Mouse (Mus musculus) cerebellum, adult 11 months (tissue): Measurements from ENCODE around the gene Cx3cr1.
A peak's percentile ranks its signal among the peaks of the same experiment; 100 is the strongest.

Experiments used
- DNase-seq: peaks from one replicate; pipeline ENCODE4 v3.0.0; 2022

Gene Cx3cr1

DNA sequence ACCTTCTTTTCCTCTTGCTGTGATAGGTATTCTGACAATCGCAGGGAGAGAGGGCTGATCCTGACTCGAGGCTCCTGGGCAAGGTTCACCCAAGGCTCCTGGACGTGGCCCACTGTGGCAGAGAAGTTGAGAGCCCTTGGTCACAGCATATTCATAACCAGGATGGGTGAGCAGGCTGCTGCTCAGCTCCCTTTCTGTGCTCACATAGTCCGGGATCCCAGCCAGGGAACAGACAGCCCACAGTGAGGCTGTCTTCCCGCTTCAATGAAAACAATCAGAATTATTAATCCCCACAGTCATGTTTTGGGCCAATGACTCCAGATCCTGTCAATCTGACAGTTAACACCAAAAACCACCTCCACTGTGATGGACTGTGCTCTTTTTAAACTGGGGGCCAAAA, 12.3 kb upstream of the Cx3cr1 start:
- DNase-seq: no peak

DNA sequence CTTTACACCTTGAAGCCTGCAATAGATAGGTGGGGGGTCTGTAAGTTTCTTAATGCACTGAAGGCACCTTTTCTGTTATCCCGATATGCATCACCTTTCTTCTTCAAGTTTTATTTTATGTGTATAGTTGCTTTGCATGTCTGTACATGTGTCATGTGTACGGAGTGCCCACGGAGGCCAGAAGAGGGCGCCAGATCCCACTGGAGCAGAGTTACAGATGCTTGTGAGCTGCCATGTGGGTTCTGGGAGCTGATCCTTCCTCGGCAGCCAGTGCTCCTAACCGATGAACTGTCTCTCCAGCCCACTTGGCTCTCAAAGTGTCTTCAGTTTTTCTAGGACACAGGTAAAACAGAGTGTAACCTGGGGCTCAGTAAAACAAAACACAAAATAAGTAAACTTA, 11.6 kb upstream of the Cx3cr1 start:
- DNase-seq: no peak

DNA sequence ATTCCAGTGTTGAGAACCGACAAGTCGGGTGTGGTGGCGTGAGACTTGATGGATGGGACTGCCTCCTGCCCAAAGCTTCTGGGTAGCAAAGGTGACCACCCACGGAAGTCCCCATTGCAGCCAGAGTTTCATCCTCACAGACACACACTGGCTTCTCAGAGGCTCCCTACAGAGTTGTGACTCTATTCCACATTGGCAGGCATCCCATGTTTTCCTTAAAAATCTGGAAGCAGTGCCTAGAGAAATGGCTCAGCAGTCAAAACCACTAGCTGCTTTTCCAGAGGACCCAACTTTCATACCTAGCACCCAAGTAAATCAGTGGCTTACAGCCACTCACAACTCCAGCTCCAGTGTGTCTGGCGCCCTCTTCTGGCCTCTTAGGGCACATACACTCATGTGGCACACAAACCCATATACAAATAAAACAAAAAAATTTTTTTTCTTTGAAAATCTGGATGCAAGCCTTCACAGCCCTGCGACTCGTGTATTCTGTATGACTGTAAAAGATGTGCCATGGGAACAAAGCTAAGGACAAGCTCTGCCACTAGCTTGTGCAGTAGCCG, 10.9 kb upstream of the Cx3cr1 start:
- DNase-seq: no peak

DNA sequence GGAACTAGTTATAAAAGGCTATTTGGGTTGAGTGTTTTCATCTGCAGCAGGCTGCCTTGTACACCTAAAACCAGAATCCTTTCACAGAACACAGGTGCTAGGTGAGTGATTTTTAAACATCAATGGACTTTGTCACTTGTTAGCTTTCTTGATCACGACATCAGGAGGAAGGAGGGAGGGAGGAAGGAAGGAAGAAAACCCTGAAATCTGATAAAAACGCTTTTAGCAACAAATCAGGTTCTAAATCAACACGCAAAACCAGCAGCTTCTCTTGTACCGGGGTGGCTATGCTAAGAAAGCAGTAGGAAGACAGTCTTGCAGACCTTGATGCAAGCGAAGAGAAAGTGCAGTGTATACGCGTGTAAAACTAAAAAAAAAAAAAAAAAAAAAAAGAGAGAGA, 10.2 kb upstream of the Cx3cr1 start:
- no peak for DNase-seq

DNA sequence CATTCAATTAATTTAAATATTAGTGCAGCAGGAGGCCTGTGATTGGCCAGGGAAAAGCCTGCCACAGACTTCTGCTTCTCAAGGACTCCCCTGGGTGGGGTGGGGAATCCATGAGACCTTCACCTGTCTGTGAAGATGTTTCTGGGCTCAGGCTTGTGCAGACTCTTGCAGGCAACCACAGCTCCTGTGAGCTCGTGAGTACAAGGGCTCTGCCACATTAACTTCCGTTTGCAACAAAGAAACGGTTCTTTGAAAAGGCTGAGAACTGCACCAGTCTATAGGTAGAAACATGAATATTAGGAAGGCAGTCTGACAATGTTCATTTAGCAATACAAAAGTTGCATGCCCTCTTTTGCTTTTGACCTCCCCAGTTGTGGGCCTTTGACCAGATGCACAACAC, 8.6 kb upstream of the Cx3cr1 start:
- no peak for DNase-seq

DNA sequence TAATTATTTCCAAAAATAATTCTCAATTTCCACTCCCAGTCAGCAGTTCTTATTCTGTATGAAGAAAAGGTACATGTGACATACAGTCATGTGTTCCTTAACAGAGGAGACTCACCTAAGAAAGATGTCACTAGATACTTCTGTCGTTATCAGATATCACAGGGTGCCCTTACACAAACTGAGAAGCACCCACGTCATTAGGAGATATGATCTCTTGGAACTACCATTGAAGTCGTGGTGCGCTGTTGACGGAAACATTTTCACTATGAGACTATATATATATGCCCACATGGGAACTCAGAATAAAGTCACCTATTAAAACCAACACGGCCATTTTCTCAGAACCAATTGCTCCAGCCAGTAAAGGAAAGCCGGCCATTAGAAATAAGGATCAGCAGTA, 4.8 kb upstream of the Cx3cr1 start:
- DNase-seq: no peak

DNA sequence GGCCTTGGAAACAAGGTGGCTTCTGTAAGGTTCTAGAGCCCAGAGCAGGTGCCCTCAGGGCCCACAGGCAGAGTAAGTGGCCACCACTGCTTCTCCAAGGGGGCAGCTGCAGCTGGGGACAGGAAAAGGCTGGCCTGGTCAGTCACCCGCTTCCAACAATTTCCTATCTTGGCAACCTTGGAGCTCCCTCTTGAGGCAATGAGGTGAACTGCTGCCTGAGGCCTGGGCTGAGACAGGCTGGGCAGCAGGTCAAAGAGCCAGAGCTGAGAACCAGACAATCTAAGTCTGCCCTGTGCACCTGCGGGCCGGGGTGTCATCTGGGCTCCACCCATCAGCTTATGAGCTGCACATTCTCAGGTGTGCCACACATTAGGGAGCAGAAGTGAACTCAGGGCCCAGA, 3.5 kb upstream of the Cx3cr1 start:
- peak; percentile 69 for DNase-seq

DNA sequence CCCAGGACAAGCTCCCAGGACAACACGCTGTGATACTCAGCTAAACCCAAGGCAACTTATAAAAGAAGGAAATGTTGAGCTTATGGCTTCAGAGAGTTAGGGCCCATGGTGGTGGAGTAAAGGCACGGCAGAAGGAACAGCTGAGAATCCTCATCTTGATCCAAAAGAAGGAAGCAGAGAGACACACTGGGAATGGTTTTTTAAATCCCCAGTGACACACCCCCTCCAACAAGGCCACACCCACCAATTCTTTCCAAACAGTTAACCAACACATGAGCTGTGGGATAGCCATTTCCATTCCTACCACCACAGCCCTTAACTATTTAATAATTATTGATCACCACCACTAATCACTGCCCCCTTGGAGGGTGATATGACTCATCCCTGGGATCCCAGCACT, 1.6 kb upstream of the Cx3cr1 start:
- DNase-seq: no peak

DNA sequence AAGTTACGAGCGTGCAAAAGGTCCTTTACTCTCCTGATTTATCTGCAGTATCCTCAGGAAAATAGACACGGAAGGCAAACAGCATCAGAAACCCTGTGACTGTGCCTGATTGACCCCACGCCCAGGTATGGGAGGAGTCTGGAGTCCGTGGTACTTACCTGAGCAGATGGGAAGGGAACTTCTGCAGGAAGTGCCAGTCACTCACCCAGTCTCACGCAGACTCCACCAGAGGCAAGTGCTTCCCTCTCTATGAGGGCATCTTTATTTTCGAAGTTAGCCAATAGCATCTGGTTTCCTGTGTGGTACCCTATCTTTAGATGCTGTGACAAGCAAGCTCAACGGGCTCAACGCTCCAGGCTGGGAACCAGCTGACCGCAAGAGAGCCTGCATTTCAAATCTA, 1.6 kb downstream of the Cx3cr1 start:
- DNase-seq: no peak

DNA sequence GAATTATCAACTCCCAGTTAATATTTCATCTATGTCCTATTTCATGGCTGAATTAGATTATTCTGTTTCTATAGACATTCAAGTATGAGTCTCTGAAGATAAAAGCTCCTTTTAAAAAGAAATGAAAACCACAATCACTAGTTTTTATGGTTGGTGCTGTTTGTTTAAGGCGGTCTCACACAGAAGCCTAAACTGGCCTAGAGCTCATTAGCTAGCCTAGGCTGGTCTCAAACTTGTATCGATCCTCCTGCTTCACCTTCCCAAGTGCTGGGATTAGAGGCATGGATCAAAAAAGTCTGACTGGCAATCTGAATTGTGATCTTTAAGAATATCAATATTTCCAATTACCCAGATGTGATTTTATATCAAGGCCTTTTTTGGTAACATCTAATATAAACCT, 2.1 kb downstream of the Cx3cr1 start:
- DNase-seq: no peak

DNA sequence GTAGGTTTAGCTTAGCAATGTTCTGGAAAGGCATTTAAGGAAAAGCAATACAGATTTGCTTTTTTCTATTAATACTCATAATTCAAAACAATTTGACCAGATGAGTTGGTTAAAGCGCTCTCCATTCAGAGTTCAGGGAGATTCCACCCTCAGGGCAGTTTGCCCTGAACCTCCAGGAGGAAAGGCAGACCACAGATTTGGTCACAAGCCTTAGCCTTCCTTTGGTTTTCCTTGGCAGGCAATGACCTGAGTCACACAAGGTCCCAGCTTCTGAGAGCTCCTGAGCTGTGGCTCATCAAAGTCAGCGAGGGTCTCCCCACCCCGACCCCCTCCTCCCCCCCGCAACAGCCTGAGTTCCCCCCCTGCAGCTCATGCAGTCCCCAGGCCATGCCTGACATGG, 5.4 kb downstream of the Cx3cr1 start:
- no peak for DNase-seq

DNA sequence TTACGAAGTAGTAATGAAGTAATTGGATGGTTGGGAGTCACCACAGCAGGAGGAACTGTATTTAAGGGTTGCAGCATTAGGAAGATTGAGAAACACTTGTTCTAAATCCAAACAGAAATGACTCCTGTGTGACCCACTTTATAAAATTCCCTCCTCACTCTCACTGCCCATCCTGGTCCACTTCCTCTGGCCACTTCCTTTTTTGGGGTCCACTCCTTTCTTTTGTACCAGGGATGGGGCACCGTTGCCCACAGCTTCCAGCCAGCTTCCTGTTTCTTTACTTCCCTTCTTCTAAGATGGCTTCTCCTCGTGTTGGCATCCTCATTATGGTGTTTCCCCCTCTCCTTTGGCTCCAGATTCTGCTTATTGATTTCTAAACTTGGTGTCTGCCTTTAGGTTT, 10.9 kb downstream of the Cx3cr1 start:
- no peak for DNase-seq

DNA sequence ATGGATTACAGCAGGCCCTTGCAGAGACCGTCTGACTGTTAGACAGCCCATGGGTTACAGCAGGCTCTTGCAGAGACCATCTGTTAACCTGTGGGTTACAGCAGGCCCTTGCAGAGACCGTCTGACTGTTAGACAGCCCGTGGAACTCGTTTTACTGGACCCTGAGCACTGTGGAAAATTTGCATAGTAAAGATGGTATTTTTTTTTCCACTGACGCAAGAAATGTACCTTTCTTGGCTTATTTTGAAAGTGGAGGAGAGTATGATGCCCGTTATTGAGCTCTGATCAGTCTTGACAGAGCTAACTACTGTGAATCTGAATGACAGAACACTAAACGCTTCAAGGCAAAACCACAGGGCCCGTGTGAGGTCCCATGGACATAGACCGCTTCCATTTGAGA, 13.5 kb downstream of the Cx3cr1 start:
- no peak for DNase-seq

DNA sequence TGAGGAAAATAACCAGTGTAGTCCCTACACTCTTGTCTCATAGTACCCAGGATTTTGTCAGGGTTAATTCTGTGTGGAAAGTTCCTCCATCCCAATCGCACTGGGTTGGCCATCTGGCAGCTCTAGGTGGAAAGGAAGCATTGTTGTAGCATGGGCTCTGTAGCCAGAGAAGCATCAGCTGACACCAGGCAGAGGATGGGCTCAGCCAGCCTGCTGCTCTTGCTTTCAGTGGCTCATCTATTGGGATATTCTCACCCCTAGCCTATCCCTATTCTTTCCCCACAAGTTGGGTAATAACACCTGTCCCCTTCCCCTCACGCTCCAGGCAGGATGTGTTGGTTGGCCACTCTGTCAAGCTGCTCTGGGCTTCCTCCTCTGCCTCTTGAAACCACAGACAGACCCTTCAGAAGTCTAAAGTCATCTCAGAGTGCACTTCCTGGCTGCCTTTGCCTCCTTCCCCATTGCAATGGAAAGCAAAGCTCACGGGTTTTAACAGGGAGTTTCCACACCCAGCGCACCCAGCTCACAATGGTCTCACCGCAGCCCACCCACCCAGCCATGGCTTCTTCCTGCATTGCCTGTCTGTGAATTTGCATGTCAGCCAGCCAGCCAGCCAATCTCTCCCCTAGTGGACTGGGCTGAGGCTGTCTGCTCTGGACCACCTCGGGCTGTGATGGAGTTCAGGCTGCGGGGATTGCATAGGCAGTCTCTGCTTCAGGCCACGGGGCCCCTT, 15.0 kb downstream of the Cx3cr1 start:
- no peak for DNase-seq

DNA sequence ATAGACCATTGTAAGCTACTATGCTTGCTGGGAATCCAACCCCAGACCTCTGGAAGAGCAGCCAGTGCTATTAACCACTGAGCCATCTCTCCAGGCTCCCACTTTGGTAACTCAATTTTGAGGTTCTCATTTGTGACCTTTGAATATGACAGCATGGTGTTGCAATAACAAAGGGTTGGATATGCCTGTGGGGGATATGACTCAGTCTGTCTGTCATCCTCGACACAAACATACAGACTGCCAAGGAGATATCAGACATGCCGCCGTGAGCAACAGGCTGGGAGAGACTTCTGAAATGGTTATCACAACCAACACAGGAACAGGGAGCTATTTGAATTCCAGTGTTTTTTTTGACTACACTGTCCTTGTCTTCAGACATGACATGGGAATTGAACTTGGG, 20.3 kb downstream of the Cx3cr1 start:
- no peak for DNase-seq

DNA sequence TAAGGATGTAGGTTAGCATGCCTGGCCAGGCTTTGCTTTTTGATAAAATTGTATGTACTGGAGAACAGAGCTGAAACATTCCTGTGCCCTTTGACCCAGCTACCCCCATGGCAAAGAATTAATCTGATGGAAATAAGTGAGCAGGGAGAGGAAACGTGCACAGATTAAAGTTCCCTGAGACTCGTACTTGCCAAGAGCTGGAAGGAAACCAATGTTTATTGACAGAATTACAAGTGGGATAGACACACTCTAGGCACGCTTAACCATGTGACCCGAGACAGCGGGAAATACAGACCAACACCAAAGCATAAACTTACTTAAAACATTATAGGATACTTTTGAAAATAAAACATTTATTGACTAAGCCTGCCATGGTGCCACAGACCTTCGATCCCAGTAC, 21.2 kb downstream of the Cx3cr1 start:
- no peak for DNase-seq

DNA sequence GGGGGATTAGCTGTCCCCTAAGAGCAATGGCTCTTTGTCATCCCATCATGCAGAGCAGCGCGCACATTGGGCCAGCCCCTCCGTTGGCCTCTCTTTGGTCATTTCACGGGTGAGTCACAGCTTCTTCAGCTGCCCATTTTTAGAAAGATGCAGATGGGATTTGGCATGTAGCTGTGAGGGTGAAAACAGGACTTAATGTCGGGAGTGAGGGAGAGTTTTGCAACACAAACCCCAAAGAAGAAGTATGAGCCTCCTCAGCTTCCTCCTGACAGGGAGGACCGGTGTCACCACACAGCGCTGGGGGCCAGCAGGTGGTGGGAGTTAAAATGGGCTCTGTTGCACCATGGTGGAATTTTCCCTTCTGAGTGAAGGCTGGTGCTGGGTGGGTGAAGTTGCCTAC, 26.6 kb downstream of the Cx3cr1 start:
- DNase-seq: no peak

DNA sequence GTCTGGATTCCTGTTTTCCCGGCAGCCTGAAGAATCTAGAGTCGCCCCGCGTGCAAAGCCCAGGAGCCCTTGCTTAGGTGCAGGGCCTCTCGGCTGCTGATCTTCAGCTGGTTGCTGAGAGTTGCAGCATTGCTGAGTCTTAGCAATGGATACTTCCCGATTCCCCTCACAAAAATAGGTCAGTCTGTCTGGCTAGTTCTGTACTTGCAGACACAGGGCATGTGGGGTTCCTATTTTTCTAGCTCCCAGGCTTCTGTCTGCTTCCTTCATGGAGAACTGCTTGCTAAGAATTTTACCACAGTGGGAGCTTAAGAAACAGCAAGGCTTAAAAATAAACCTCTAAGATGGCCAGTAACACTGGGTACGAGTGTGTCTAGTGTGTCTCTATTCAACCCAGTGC, 32.3 kb downstream of the Cx3cr1 start:
- no peak for DNase-seq

DNA sequence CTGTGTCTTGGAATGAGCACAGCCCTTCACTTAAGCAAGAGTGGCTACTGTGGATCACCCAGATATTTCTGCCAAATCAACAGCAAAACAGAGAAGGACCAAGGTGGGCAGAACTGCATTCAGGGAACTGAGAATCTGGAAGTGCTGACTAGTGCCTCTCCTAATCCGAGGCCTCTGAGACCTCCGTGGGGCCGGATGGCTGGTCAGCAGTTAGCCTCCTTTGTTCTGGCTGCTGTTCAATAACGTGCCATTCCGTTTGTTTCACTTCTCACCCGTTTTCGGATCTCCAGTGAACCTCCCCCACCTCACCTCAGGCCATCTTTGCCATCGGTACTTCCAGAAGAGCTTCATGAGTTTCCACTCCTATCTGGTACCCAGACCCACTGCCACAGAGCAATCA, 35.3 kb downstream of the Cx3cr1 start:
- no peak for DNase-seq

DNA sequence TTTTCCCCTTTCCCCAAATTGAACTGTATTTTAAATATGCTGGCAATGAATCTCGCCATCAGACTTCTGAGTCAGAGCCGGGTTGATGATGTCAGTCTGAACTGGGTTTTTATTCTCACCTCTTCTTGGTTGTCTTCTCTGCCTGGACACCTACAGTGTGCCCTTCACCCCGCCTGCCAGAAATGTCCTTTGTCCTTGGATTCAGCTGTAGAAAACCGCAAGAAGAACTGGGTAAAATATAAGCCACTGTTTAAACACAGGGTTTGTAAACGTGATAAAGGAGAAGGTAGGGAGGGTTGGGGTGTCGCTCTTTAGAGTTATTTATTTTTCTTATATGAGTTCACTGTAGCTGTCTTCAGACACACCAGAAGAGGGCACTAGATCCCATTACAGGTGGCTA, 37.0 kb downstream of the Cx3cr1 start:
- DNase-seq: no peak

DNA sequence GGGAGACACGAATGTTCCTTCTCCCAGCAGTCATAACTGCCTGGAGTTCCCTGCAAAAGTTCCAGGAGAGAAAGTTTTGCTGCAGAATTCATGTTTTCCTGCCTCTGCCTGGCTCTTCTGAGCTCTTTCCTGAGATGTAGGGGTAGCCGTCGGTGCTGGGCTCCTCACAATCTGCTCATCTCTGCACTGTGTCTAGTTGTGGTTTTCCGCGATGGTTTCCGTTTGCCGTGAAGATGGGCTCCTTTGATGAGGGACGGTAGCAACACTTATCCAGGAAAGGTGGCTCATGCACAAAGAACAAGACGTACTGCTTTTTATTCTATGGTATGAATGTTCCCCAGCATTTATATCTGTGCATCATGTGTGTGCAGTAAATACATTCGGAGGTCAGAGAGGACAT, 39.3 kb downstream of the Cx3cr1 start:
- DNase-seq: no peak

DNA sequence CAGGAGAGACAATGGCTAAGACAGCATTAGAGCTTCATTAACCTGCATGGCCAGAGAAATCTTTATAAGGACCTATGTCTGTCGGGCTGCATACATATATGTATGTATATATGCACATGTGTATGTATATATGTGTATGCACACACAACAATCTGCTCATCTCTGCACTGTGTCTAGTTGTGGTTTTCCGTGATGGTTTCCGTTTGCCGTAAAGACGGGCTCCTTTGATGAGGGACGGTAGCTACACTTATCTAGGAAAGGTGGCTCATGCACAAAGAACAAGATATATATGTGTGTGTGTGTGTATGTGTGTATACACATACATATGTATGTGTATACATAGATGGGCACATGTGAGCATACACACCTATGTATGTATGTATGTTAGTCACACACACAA, 39.8 kb downstream of the Cx3cr1 start:
- DNase-seq: no peak

DNA sequence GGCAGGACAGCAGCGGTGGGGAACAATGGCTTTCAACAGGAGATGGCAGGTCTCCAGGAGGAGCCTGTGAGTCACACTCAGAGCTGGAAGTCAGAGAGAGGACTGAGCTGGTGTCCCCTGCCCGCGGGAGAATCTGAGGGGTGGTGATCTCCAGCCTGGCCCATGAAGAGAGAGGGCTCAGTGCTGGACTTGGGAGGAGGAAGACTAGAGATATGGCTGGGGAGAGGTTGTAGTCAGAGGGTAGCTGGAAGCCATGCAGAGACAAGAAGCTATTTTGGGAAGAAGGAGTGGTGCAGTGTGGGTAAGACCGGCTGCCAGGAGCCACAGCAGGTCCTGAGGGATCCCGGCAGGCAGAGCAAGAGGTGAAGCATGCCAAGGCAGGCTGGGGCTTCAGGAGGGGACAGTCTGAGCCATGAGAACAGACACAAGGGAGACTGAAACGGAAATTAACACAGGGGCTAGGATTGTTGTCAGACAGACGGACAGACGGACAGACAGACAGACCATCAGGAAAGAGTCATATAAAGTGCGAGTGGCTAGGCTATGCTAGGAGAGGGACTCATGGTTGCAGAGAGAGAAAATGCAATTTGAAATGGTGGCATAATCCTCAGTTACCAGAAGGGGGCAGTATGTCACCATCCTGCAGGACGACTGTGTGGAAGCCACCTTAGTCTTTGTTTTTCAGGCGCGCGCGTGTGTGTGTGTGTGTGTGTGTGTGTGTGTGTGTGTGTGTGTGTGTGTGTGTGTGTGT, 42.1 kb downstream of the Cx3cr1 start:
- peak; percentile 57 for DNase-seq

DNA sequence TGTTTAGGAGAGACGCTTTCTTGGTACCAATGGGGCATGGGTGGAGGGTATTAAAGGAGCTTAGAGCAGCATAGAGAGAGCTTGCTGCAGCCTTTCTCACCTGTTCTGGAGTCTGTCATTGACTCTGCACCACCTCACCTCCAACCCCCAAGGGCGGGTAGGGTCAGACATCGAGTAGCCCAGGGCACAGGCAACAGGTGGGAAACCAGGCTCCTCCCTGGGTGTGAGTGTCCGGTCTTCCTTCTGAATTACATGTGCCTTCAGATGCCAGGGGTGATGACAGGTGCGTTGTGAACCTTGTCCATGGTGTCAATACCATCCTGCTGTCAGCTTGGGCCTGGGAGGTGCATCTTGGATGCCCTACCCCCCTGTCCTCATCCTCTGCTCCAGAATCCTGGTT, 45.1 kb downstream of the Cx3cr1 start:
- no peak for DNase-seq

DNA sequence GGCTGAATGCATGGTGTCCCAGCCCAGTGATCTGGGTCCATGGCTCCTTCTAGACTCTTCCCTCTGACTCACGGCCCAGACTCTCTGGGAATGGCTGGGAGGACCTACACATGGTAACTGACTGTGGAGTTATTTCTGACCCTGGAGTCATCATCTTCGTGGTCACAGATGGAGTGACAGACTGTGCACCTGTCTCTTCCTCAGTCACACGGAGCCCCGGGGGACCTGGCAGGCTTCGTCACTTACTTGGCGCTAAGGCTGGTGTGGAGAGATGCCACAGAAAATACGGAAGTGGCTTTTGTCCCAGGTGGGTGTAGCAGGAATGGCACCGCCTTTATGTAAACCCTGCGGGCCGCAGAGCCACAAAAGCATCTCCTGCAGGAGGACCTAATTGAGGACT, 45.5 kb downstream of the Cx3cr1 start:
- peak; percentile 91 for DNase-seq
